Mouse (Mus musculus) adrenal gland, postnatal 25 days (tissue): Measurements from ENCODE around the gene Gpx7. TPM values are rescaled to one million over a fixed set of nuclear protein-coding genes. Genes with fewer than 3 reads are reported as not detected.

Source experiments
- total RNA-seq: library from RNA; stranded (reverse); gene quantifications from 2 replicates; pipeline ENCODE4 v1.2.3, GENCODE M21; 2021

Gpx7 gene
- total RNA-seq, 1 experiment from 2014 or later, result 8.7 TPM

Other genes with a start within 250 kb of the Gpx7 start
- 31.3 and 33.1 TPM in 2 replicates for gene Echdc2, start 241.5 kb downstream of the Gpx7 start, total RNA-seq
- 0.36 TPM in 1 of 2 replicates, not detected in the other for gene Zyg11a, start 188.9 kb downstream of the Gpx7 start, total RNA-seq
- gene Zyg11b, start 105.9 kb downstream of the Gpx7 start, total RNA-seq, result 44.2 and 54.6 TPM in 2 replicates
- gene Coa7, start 78.8 kb downstream of the Gpx7 start, total RNA-seq, result 33.9 and 55.8 TPM in 2 replicates
- gene Shisal2a, start 23.6 kb downstream of the Gpx7 start, total RNA-seq, result 4.1 and 4.5 TPM in 2 replicates
- gene Tut4, start 52.5 kb upstream of the Gpx7 start, total RNA-seq, result 48.8 and 52.5 TPM in 2 replicates
- gene Prpf38a, start 172.4 kb upstream of the Gpx7 start, total RNA-seq, result 27.6 and 30.2 TPM in 2 replicates
- 0.94 and 1.1 TPM in 2 replicates for gene Orc1, start 172.5 kb upstream of the Gpx7 start, total RNA-seq
- 55.9 and 66.4 TPM in 2 replicates for gene Cc2d1b, start 213.0 kb upstream of the Gpx7 start, total RNA-seq